Mouse (Mus musculus) B cell, adult 2 months (primary cell): ENCODE measurements at regions not wholly inside any gene's neighbourhood (a gene's known extent, or its start where the extent isn't known, plus 50 kb on each side); places are given as distances from the start of the nearest gene placed in this dataset.

Experiments
- DNase-seq, 2 experiments: peaks; one replicate each; pipeline ENCODE4 v3.0.0; 2022

- no peak for DNase-seq
Measured at GRCm38 (mm10) chr19:60148313-60148965, 78.1 kb downstream of the Fam204a start.

GRCm38 (mm10) chr19:60146451-60147190, 79.9 kb downstream of the Fam204a start:
- no peak for DNase-seq

GRCm38 (mm10) chr19:60145242-60145641, 81.3 kb downstream of the Fam204a start:
- DNase-seq, result no peak

GRCm38 (mm10) chr19:60144336-60144989, 82.0 kb downstream of the Fam204a start:
- peak; percentile 82 for DNase-seq

- DNase-seq, result no peak
Measured at GRCm38 (mm10) chr19:60138881-60139280, 87.6 kb downstream of the Fam204a start.

- no peak for DNase-seq
Measured at GRCm38 (mm10) chr19:60136491-60136890, 90.0 kb downstream of the Fam204a start.

- no peak for DNase-seq
Measured at GRCm38 (mm10) chr19:60134447-60135328, 91.8 kb downstream of the Fam204a start.

- no peak for DNase-seq
Measured at GRCm38 (mm10) chr19:60129635-60130034, 96.9 kb downstream of the Fam204a start.

GRCm38 (mm10) chr19:60124638-60125037, 101.9 kb downstream of the Fam204a start:
- DNase-seq, result no peak

GRCm38 (mm10) chr19:60120917-60121316, 105.6 kb downstream of the Fam204a start:
- no peak for DNase-seq

GRCm38 (mm10) chr19:60119051-60119450, 107.5 kb downstream of the Fam204a start:
- DNase-seq, result no peak

GRCm38 (mm10) chr19:60113666-60114388, 112.7 kb downstream of the Fam204a start:
- no peak for DNase-seq

GRCm38 (mm10) chr19:60110278-60110677, 116.2 kb downstream of the Fam204a start:
- DNase-seq, result no peak

- DNase-seq, result no peak
Measured at GRCm38 (mm10) chr19:60109488-60109887, 117.0 kb downstream of the Fam204a start.

- no peak for DNase-seq
Measured at GRCm38 (mm10) chr19:60097915-60098314, 128.6 kb downstream of the Fam204a start.

- no peak for DNase-seq
Measured at GRCm38 (mm10) chr19:60074986-60075385, 131.5 kb upstream of the Rab11fip2 start.

GRCm38 (mm10) chr19:60073328-60073727, 129.9 kb upstream of the Rab11fip2 start:
- DNase-seq, result no peak

- DNase-seq, result no peak
Measured at GRCm38 (mm10) chr19:60066183-60066582, 122.7 kb upstream of the Rab11fip2 start.

- no peak for DNase-seq
Measured at GRCm38 (mm10) chr19:60055121-60055874, 111.8 kb upstream of the Rab11fip2 start.

GRCm38 (mm10) chr19:60051151-60051550, 107.7 kb upstream of the Rab11fip2 start:
- no peak for DNase-seq

GRCm38 (mm10) chr19:60040721-60041120, 97.3 kb upstream of the Rab11fip2 start:
- no peak for DNase-seq
